Mouse (Mus musculus): Measurements from ENCODE around the gene Znrf3. TPM values are rescaled to one million over a fixed set of nuclear protein-coding genes. Genes with fewer than 3 reads are reported as not detected.
A peak's percentile ranks its signal among the peaks of the same experiment; 100 is the strongest.

The Znrf3 gene
- total RNA-seq, 2 experiments from 2014 or later = 5.7 to 6.9 TPM

- no peak overlapping the region for H3K4me3 ChIP-seq
These were observed 89.3 kb downstream of the Znrf3 start for GRCm38 (mm10) chr11:5355266-5355764.

GRCm38 (mm10) chr11:5354753-5355152 is 89.9 kb downstream of the Znrf3 start:
- DNase-seq = peak; percentile 25
- Histone ChIP-seq H3K4me3 (no peak overlapping the region), H3K27ac (no peak overlapping the region)
- intact Hi-C loops (cut with DNase I) = no loop called here
- no peak for TF ChIP-seq CTCF (IDR thresholded peaks at IDR 0.05)

More at GRCm38 (mm10) chr11:5355266-5355764, 89.3 kb downstream of the Znrf3 start:
- H3K27ac ChIP-seq = no peak overlapping the region
- no peak for DNase-seq
- intact Hi-C loops (cut with DNase I) = no loop called here
- no peak for TF ChIP-seq CTCF (IDR thresholded peaks at IDR 0.05)

- no peak for TF ChIP-seq CTCF (IDR thresholded peaks at IDR 0.05)
- intact Hi-C loops (cut with DNase I) = no loop called here
- Histone ChIP-seq H3K27ac (no peak overlapping the region), H3K4me3 (no peak overlapping the region)
- no peak for DNase-seq
These were observed 91.6 kb downstream of the Znrf3 start for GRCm38 (mm10) chr11:5353032-5353431.

- no peak for DNase-seq
- intact Hi-C loops (cut with DNase I) = no loop called here
- TF ChIP-seq CTCF (IDR thresholded peaks at IDR 0.05) = no peak
- no peak overlapping the region for H3K4me3 ChIP-seq
- H3K27ac ChIP-seq = no peak overlapping the region
These were observed 95.2 kb downstream of the Znrf3 start for GRCm38 (mm10) chr11:5349483-5349882.

- no peak for TF ChIP-seq CTCF (IDR thresholded peaks at IDR 0.05)
- H3K27ac ChIP-seq = peak overlapping the region; percentile 20; the same call in 1 of the 2 replicates
- intact Hi-C loops (cut with DNase I) = no loop called here
These were observed 97.6 kb downstream of the Znrf3 start for GRCm38 (mm10) chr11:5346845-5347640.

GRCm38 (mm10) chr11:5343748-5344147 is 100.9 kb downstream of the Znrf3 start:
- intact Hi-C loops (cut with DNase I) = no loop called here
- H3K27ac ChIP-seq = no peak overlapping the region
- H3K4me3 ChIP-seq = no peak overlapping the region
- no peak for DNase-seq
- no peak for TF ChIP-seq CTCF (IDR thresholded peaks at IDR 0.05)

More at GRCm38 (mm10) chr11:5346845-5347640, 97.6 kb downstream of the Znrf3 start:
- DNase-seq = no peak
- no peak overlapping the region for H3K4me3 ChIP-seq

GRCm38 (mm10) chr11:5339732-5340131 is 104.9 kb downstream of the Znrf3 start:
- TF ChIP-seq CTCF (IDR thresholded peaks at IDR 0.05) = no peak
- Histone ChIP-seq H3K27ac (no peak overlapping the region), H3K4me3 (no peak overlapping the region)
- no peak for DNase-seq
- intact Hi-C loops (cut with DNase I) = no loop called here

- no peak for DNase-seq
- Histone ChIP-seq H3K4me3 (no peak overlapping the region), H3K27ac (no peak overlapping the region)
- no peak for TF ChIP-seq CTCF (IDR thresholded peaks at IDR 0.05)
- intact Hi-C loops (cut with DNase I) = no loop called here
These were observed 107.8 kb downstream of the Znrf3 start for GRCm38 (mm10) chr11:5336852-5337251.

- Histone ChIP-seq H3K4me3 (no peak overlapping the region), H3K27ac (no peak overlapping the region)
- TF ChIP-seq CTCF (IDR thresholded peaks at IDR 0.05) = no peak
- DNase-seq = no peak
- intact Hi-C loops (cut with DNase I) = no loop called here
These were observed 108.4 kb downstream of the Znrf3 start for GRCm38 (mm10) chr11:5336269-5336668.

- intact Hi-C loops (cut with DNase I) = no loop called here
- no peak overlapping the region for H3K4me3 ChIP-seq
- no peak for DNase-seq
- TF ChIP-seq CTCF (IDR thresholded peaks at IDR 0.05) = no peak
- H3K27ac ChIP-seq = no peak overlapping the region
These were observed 113.8 kb downstream of the Znrf3 start for GRCm38 (mm10) chr11:5330851-5331250.

GRCm38 (mm10) chr11:5327693-5328092 is 117.0 kb downstream of the Znrf3 start:
- no peak overlapping the region for H3K27ac ChIP-seq
- intact Hi-C loops (cut with DNase I) = loop anchor here (10.0 kb wide), 1 partner anchor 47 kb away; no protein-coding TSS in a partner anchor
- TF ChIP-seq CTCF (IDR thresholded peaks at IDR 0.05) = no peak
- no peak for DNase-seq
- no peak overlapping the region for H3K4me3 ChIP-seq

- no peak for TF ChIP-seq CTCF (IDR thresholded peaks at IDR 0.05)
- no peak for DNase-seq
- intact Hi-C loops (cut with DNase I) = loop anchor here (10.0 kb wide), 1 partner anchor 49 kb away; no protein-coding TSS in a partner anchor
These were observed 118.4 kb downstream of the Znrf3 start for GRCm38 (mm10) chr11:5326252-5326651.

GRCm38 (mm10) chr11:5325217-5325616 is 119.4 kb downstream of the Znrf3 start:
- intact Hi-C loops (cut with DNase I) = loop anchor here (10.0 kb wide), 1 partner anchor 50 kb away; no protein-coding TSS in a partner anchor
- no peak for DNase-seq
- H3K27ac ChIP-seq = no peak overlapping the region
- TF ChIP-seq CTCF (IDR thresholded peaks at IDR 0.05) = no peak
- no peak overlapping the region for H3K4me3 ChIP-seq

More at GRCm38 (mm10) chr11:5326252-5326651, 118.4 kb downstream of the Znrf3 start:
- H3K27ac ChIP-seq = no peak overlapping the region
- H3K4me3 ChIP-seq = no peak overlapping the region
